Mouse (Mus musculus): ENCODE results near the gene Cyfip2. TPM values are rescaled to one million over a fixed set of nuclear protein-coding genes. Genes with fewer than 3 reads are reported as not detected.
A peak's percentile ranks its signal among the peaks of the same experiment; 100 is the strongest.

Gene Cyfip2
- 52.5 and 69.0 TPM in 2 replicates for total RNA-seq (2017)

- no peak for ATAC-seq (replicated peaks; ENCODE audit: low read depth, poor library complexity, severe bottlenecking)
Measured at GRCm38 (mm10) chr11:46312523-46313035, at the start of gene Cyfip2. Gene Cyfip2 (minus strand): TSS chr11:46312859.

DNA sequence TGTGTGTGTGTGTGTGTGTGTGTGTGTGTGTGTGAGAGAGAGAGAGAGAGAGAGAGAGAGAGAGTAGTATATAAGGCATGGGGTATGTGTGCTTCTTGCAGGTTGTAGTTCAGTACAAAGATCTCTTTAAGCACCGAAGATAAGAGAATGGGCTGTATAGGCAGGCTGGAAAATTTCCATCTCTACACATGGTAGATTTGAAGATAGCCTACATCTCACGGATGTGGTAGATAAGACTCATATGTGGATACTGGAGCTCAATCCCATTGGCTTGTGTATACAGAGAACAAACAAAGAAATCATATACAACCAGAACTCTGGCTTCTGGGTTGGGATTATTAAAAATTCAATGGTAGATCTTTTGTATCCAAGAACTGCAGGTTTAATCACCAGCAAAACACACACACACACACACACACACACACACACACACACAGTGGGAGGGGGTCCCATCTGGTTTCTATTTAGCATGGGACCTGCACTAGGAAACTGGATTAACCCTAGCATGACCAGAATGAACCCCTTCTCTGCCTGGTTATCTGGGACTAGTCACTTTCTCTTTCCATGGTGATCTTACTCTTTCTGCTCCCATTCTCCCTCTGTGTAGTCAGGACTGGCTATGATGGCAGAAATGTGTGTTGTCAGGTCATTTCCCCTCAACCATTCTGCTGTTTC, 48.5 kb upstream of the Cyfip2 start:
- no peak for ATAC-seq (replicated peaks; ENCODE audit: low read depth, poor library complexity, severe bottlenecking)

DNA sequence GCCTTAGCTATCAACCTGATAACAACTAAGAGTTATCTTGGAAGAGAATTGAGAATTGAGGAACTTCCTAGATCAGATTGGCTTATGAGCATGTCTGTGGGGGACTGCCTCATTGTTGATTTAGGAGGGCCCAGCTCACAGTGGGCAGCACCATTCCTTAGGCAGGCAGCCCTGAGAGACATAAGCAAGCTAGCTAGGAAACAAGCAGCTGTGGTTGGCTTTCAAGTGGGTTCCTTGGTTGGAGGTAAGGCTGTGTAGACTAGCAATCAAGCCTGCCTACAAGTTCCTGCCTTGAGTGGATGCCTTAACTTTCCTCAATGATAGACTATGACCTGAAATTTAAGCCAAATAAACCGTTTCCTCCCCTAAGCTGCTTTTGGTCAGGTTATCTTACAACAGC, 45.7 kb upstream of the Cyfip2 start:
- no peak for ATAC-seq (replicated peaks; ENCODE audit: low read depth, poor library complexity, severe bottlenecking)

DNA sequence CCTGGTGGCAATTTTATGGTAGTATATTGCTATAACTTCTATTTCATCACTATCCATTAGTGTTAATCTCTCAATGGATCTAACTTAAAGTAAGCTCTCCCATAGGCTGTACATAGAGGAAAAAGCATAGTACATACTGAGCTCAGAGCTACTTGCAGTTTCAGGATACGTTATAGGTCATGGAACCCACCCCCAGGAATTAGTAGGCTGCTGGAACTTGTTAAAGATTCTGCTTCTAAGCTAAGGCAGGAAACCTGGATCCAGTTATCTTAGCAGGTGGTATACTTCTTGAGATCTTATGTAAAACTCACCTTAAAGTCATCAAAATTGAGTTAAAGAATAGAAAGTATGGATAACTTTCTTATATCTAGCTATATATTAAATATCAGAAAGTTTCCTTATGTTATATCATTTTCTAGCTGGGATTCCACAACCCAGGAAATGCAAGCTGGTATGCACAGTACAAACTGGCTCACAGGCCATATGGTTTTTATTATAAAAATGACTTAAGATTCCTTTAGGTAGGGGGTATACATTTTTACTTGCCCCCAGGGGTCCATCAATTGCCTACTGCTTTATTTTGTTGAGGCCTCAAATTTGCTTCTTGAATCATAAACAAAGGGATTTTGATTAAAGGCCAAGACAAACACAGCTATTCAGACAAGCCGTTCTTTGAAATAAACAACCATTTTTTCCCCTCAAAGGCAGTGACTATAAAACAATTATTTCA, 37.2 kb upstream of the Cyfip2 start:
- ATAC-seq (replicated peaks; ENCODE audit: low read depth, poor library complexity, severe bottlenecking) = no peak

GRCm38 (mm10) chr11:46348416-46348815, 35.8 kb upstream of the Cyfip2 start:
- ATAC-seq (replicated peaks; ENCODE audit: low read depth, poor library complexity, severe bottlenecking) = no peak

- no peak for ATAC-seq (replicated peaks; ENCODE audit: low read depth, poor library complexity, severe bottlenecking)
Measured at GRCm38 (mm10) chr11:46347756-46348155, 35.1 kb upstream of the Cyfip2 start.

DNA sequence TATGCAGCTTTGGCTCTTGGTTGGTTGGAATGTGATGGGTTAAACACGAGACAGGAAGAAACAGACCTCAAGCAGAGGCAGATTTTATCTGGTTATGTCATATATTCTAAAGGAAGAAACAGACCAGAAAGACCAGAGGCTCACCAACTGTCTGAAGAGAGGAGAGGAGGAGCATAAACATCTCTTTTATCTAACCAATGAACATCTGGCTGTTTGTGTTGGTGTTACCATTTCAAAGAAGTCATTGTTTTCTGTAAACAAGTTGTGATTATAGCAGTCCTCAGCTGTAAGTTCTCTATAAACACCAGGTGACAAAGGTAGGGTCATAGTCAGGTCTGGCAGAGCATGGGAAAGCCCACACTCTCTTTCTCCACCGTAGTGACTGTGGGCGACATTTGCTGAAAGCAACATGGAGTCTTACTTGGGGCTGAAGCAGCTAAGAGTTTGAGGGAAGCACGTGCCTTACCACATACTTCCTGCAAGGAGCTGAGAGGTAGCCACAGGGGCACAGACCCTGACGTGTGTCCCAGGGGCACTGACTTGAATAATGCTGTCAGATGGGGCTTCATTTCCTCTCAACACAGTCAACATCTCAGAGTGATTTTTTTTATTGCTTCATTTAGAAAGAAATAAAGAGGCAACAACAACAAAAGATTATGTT, 31.4 kb upstream of the Cyfip2 start:
- peak; percentile 94 for ATAC-seq (replicated peaks; ENCODE audit: low read depth, poor library complexity, severe bottlenecking)

GRCm38 (mm10) chr11:46341960-46342359, 29.3 kb upstream of the Cyfip2 start:
- ATAC-seq (replicated peaks; ENCODE audit: low read depth, poor library complexity, severe bottlenecking) = no peak

DNA sequence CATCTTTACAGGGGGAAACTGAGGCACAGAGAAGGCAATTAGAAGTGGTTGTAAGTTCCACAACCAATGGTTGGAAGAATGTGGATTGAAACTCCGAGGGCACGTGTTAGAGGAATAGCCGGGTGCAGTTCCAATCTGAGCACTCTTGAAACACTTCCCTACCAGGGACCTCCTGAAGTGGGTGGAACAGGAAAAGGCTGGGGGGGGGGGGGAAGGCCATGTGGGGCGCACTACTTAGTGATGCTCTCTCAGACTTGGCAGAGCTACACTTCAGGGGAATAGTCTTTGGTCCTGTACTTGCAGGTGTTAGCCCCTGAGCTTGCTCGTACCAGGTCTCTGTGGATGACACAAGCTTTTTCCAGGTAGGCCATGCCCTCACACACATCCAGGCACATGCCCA, 23.4 kb upstream of the Cyfip2 start:
- ATAC-seq (replicated peaks; ENCODE audit: low read depth, poor library complexity, severe bottlenecking) = peak; percentile 51

- ATAC-seq (replicated peaks; ENCODE audit: low read depth, poor library complexity, severe bottlenecking) = no peak
Measured at GRCm38 (mm10) chr11:46332217-46332616, 19.6 kb upstream of the Cyfip2 start.

DNA sequence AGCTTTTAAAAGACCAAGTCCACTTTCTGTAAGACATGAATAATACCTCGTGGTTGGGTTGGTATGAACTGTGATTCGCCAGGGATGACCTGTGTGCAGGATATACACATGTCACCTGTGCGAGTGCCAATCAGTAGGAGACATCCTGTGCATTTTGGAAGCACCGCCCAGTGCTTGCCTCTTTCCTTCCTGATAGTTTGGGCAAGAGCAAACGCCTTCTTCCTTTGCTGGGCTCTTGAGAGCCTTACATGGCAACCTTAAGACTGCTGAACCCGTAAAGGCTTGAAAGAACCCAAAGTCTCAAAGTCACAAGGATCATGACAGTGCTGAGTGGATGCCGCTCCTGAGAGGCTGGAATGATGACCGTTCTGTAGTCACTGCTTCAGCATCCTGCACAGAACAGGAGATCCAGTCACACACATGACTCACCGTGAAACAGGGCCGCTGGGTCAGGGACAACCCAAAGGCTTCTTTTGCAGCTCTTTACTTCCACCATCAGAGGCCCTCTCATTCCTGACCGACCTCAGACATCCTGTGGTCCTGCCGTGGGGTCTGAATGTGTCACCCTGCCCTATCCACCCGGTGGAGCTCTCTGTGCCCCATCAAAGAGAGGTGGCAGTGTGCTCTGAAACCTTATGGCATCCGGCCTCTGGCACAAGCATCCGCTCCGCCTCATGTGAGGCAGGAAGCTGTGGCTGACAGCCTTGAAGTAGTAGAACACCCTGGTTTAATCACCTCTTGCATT, 13.8 kb upstream of the Cyfip2 start:
- peak; percentile 95 for ATAC-seq (replicated peaks; ENCODE audit: low read depth, poor library complexity, severe bottlenecking)

GRCm38 (mm10) chr11:46321559-46321958, 8.9 kb upstream of the Cyfip2 start:
- ATAC-seq (replicated peaks; ENCODE audit: low read depth, poor library complexity, severe bottlenecking) = no peak

DNA sequence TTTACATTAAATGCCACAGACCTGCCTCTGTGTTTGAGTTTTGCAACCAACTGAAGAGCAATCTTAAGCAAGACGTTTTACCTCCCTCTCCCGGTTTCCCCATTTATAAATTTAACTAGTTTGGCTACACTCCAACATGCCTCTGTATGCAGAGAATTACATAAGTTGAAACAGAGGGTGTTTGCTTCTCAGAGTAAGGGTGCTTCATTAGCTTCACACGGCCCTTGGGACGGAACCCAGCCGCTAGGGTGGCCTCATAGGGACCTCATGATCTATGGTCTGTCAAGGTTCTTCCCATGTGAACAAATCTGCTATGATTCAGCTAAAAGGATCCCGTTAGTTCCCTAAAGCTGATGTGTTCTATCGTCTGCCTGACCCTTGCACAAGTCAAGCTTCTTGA, 1.9 kb upstream of the Cyfip2 start:
- ATAC-seq (replicated peaks; ENCODE audit: low read depth, poor library complexity, severe bottlenecking) = peak; percentile 46

DNA sequence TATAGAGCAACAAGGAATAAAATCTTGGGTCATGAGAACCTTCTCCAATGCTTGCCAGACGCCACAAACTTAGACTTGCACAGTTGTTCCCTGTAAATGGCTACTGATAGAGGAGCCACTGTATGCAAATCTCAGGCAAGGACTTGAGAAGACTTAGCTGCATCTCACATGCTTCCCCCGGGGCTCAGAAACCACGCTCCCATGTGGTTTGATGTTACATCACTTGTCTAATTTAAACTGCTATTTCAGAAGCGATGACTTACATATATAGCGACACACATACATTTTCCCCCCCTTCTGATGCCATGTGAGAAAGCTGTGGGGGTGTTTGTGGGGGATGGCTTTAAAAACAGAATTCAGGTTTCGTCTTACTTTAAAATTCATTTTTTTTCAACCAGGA, 1.2 kb upstream of the Cyfip2 start:
- peak; percentile 9 for ATAC-seq (replicated peaks; ENCODE audit: low read depth, poor library complexity, severe bottlenecking)

- ATAC-seq (replicated peaks; ENCODE audit: low read depth, poor library complexity, severe bottlenecking) = peak; percentile 42
Measured at GRCm38 (mm10) chr11:46311703-46312522, 746 bp downstream of the Cyfip2 start.

- 0 out of 2 replicates have a peak, but pooled peaks have one; percentile 5 for ATAC-seq (replicated peaks; ENCODE audit: low read depth, poor library complexity, severe bottlenecking)
Measured at GRCm38 (mm10) chr11:46311181-46311702, 1.4 kb downstream of the Cyfip2 start.

- ATAC-seq (replicated peaks; ENCODE audit: low read depth, poor library complexity, severe bottlenecking) = no peak
Measured at GRCm38 (mm10) chr11:46310647-46311063, 2.0 kb downstream of the Cyfip2 start.

GRCm38 (mm10) chr11:46309808-46310555, 2.7 kb downstream of the Cyfip2 start:
- ATAC-seq (replicated peaks; ENCODE audit: low read depth, poor library complexity, severe bottlenecking) = peak; percentile 53
